Mouse (Mus musculus) small intestine, adult 2 months (tissue): ENCODE results near the gene Galnt12.
A peak's percentile ranks its signal among the peaks of the same experiment; 100 is the strongest.

Source experiments
- CTCF ChIP-seq: fragments of 200-500 bp; IDR thresholded peaks from 2 replicates; pipeline ENCODE4 v1.5.1; 2012; ENCODE audit warnings: low read depth, mild to moderate bottlenecking, control low read depth, inconsistent platforms, low read length, moderate library complexity, mixed read lengths; ENCODE audit not compliant: insufficient replicate concordance, insufficient read length; ENCODE audit errors: extremely low read depth
- POLR2A ChIP-seq: fragments of 200-500 bp; IDR thresholded peaks from 2 replicates; pipeline ENCODE4 v1.6.1; 2012; ENCODE audit warnings: low read depth, mild to moderate bottlenecking, control low read depth, inconsistent platforms, low read length, moderate library complexity

- TF ChIP-seq CTCF (peak; percentile 86; the same call in 1 of the 2 replicates), POLR2A (no peak)
Observed at GRCm38 (mm10) chr4:47050167-47050566, 41.5 kb upstream of the Galnt12 start.
